Mouse (Mus musculus) lung, embryonic 14.5 days (tissue): Measurements from ENCODE around the gene Mycbpap. TPM values are rescaled to one million over a fixed set of nuclear protein-coding genes. Genes with fewer than 3 reads are reported as not detected.

Experiments
- ATAC-seq: fragments of 200-750 bp; cut with Nextera tagmentation; 2 replicates; pipeline ENCODE4 v1.8.0; 2017; ENCODE audit warnings: mild to moderate bottlenecking, moderate TSS enrichment, moderate library complexity; ENCODE audit not compliant: insufficient read depth
- DNase-seq: peaks from one replicate; pipeline ENCODE4 v3.0.0-alpha.2; 2015
- H3K27ac ChIP-seq: fragments of 300-500 bp; sonication (generic); 2 replicates; pipeline ENCODE4 v1.5.1; 2014; ENCODE audit warnings: low read depth, mild to moderate bottlenecking, moderate library complexity
- H3K27me3 ChIP-seq: fragments of 300-500 bp; sonication (generic); 2 replicates; pipeline ENCODE4 v1.6.1; 2014; ENCODE audit warnings: low read length, control low read depth; ENCODE audit not compliant: insufficient read depth
- H3K36me3 ChIP-seq: fragments of 300-500 bp; sonication (generic); 2 replicates; pipeline ENCODE4 v1.6.1; 2014; ENCODE audit warnings: control low read depth; ENCODE audit not compliant: insufficient read depth
- H3K4me1 ChIP-seq: fragments of 300-500 bp; sonication (generic); 2 replicates; pipeline ENCODE4 v1.6.1; 2014; ENCODE audit warnings: antibody characterized with exemption, control low read depth; ENCODE audit not compliant: insufficient read depth
- H3K4me2 ChIP-seq: fragments of 300-500 bp; sonication (generic); 2 replicates; pipeline ENCODE4 v1.6.1; 2014; ENCODE audit warnings: mild to moderate bottlenecking
- H3K4me3 ChIP-seq: fragments of 300-500 bp; sonication (generic); 2 replicates; pipeline ENCODE4 v1.5.1; 2014; ENCODE audit warnings: low read depth, low read length
- H3K9ac ChIP-seq: fragments of 300-500 bp; sonication (generic); 2 replicates; pipeline ENCODE4 v1.6.1; 2014
- H3K9me3 ChIP-seq: fragments of 300-500 bp; sonication (generic); 2 replicates; pipeline ENCODE4 v1.6.1; 2016; ENCODE audit warnings: low read depth, low read length, control low read depth
- CTCF ChIP-seq: IDR thresholded peaks from 2 replicates; pipeline ENCODE4 v1.5.1; 2016; ENCODE audit warnings: antibody characterized with exemption, low read depth
- WGBS: fragments of 180-500 bp; shearing (Covaris S2); extraction: QIAGEN DNeasy Blood & Tissue Kit; methylation state at CpG from one replicate; pipeline ENCODE4 v1.1.7; 2014; 5-methylcytosine and 5-hydroxymethylcytosine counted together
- polyA plus RNA-seq: library from polyadenylated mRNA; unstranded; fragments of >200 nt; fragmentation: Nextera tagmentation; extraction: Ambion mirVana; gene quantifications from 2 replicates; pipeline ENCODE4 v1.2.1, GENCODE M21; 2014

Mycbpap gene
- polyA plus RNA-seq, 1 experiment from 2014 or later: 3.2 TPM

- no peak for DNase-seq
- TF ChIP-seq CTCF: no peak
- 85% methylated on average over 11 of the region's 11 CpGs for WGBS
- no peak overlapping the region for H3K4me3 ChIP-seq
- 0 out of 2 replicates have a peak, but pooled peaks cover 5% of the 10 kb centered on the region for H3K27me3 ChIP-seq
- H3K4me1 ChIP-seq: no peaks in the 10 kb centered on the region
- no peak overlapping the region for H3K4me2 ChIP-seq
- no peaks in the 10 kb centered on the region for H3K9me3 ChIP-seq
- no peak for ATAC-seq
- H3K9ac ChIP-seq: no peak overlapping the region
- no peaks in the 10 kb centered on the region for H3K36me3 ChIP-seq
- no peak overlapping the region for H3K27ac ChIP-seq
These were observed 38.8 kb downstream of the Mycbpap start for GRCm38 (mm10) chr11:94482738-94483137.

DNA sequence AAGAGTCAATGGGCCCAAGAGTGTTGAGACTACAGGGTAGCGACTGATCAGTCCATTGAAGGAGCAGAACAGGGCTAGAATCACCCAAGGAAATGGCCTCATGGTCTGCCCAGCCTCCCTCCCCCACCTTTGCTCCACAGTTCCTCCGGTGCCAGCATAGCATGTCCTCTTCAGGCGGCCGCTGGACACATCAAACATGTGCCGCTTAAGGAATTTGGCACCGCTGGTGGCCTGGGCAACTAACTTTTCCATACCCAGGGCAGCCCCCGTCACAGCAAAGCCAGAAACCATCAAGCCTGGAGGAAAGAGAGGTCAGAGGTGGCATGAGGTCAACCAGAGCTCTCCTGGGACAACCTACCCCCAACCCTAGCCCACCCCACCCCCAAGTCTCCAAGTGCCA lies 39.6 kb downstream of the Mycbpap start:
- DNase-seq: no peak
- 0 out of 2 replicates have a peak, but pooled peaks cover 3% of the 10 kb centered on the region for H3K27me3 ChIP-seq
- H3K36me3 ChIP-seq: no peaks in the 10 kb centered on the region
- H3K4me1 ChIP-seq: no peaks in the 10 kb centered on the region
- WGBS: 90% methylated on average over 7 of the region's 7 CpGs
- no peak overlapping the region for H3K4me3 ChIP-seq
- H3K9ac ChIP-seq: no peak overlapping the region
- ATAC-seq: no peak
- H3K27ac ChIP-seq: no peak overlapping the region
- H3K4me2 ChIP-seq: no peak overlapping the region
- TF ChIP-seq CTCF: no peak
- H3K9me3 ChIP-seq: no peaks in the 10 kb centered on the region

DNA sequence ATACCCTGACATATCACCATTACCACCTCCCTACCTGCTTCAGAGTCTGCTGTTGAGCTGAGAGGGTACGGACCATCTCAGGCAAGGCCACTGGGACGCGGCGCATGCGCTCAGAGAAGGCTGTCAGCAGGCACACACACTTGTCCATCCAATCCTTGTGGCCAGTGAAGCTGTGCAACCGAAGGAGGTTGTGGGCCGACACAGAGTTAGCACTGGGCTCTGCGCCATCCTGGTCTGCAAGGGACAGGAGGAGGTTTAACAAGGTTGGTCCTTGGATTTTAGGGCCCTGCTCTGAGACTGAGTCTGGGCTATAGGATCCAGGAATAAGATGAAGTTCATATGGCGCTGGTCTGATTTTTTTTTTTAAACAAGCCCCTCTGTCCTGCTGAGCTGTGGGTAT lies 41.2 kb downstream of the Mycbpap start:
- no peak for DNase-seq
- H3K27ac ChIP-seq: no peak overlapping the region
- H3K9ac ChIP-seq: no peak overlapping the region
- no peak overlapping the region for H3K4me2 ChIP-seq
- H3K9me3 ChIP-seq: no peaks in the 10 kb centered on the region
- H3K27me3 ChIP-seq: peaks cover under 1% of the 10 kb centered on the region
- ATAC-seq: no peak
- H3K36me3 ChIP-seq: no peaks in the 10 kb centered on the region
- 84% methylated on average over 9 of the region's 9 CpGs for WGBS
- no peak for TF ChIP-seq CTCF
- H3K4me3 ChIP-seq: no peak overlapping the region
- no peaks in the 10 kb centered on the region for H3K4me1 ChIP-seq

DNA sequence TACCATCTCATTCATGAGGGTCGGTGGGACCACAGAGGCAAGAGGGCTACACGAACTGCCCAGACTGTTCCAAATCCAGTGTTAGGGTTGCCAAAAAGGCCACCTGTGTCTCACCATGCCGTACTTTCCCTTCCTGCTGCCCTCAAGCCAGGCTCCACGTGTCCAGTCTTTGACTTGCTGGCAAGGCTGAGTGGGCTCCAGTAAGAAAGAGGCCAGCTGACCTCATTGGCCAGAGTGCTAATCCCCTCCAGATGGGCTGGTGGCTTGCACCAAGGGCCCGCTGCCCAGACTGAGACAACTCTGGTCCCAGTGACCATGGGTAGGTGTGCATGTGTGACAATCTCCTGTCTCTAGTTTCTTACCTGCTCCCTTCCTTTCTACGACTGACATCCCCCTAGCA lies 43.9 kb downstream of the Mycbpap start:
- H3K4me3 ChIP-seq: no peak overlapping the region
- ATAC-seq (no peak), DNase-seq (no peak)
- no peak overlapping the region for H3K4me2 ChIP-seq
- H3K9me3 ChIP-seq: no peaks in the 10 kb centered on the region
- peaks cover 25% of the 10 kb centered on the region for H3K27me3 ChIP-seq
- H3K9ac ChIP-seq: no peak overlapping the region
- WGBS: 74% methylated on average over 6 of the region's 6 CpGs
- no peak overlapping the region for H3K27ac ChIP-seq
- H3K4me1 ChIP-seq: peaks cover 9% of the 10 kb centered on the region; the same call in 1 of the 2 replicates
- H3K36me3 ChIP-seq: no peaks in the 10 kb centered on the region
- no peak for TF ChIP-seq CTCF

GRCm38 (mm10) chr11:94475722-94476121 lies 45.8 kb downstream of the Mycbpap start:
- Histone ChIP-seq H3K4me2 (no peak overlapping the region), H3K36me3 (no peaks in the 10 kb centered on the region), H3K9me3 (no peaks in the 10 kb centered on the region), H3K4me1 (peaks cover 16% of the 10 kb centered on the region; the same call in 1 of the 2 replicates), H3K4me3 (no peak overlapping the region), H3K27me3 (peaks cover 36% of the 10 kb centered on the region), H3K9ac (no peak overlapping the region), H3K27ac (no peak overlapping the region)
- 18% methylated on average over 11 of the region's 11 CpGs for WGBS
- ATAC-seq: no peak
- peak; percentile 11 for DNase-seq
- no peak for TF ChIP-seq CTCF

DNA sequence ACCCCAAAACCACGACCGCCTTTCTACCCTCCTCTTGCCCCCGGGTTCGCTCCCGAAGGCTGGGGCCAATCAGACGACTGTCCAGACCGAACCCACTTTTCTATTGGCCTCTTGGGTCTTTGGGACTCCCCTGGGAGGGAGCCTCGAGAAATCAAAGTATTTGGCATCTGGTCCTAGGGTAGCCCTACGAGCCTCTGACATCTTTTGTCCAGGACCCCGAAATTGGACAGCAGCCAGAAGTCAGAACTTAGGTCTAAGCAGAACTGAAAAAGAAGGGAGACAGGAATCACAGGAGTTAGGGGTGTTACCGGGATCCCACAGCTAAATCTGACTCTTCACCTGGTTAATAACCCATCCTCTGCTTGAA lies 47.0 kb downstream of the Mycbpap start:
- ATAC-seq (no peak), DNase-seq (peak; percentile 83)
- peak overlapping the region; percentile 92 for H3K4me2 ChIP-seq
- peak overlapping the region; percentile 91 for H3K27ac ChIP-seq
- no peaks in the 10 kb centered on the region for H3K9me3 ChIP-seq
- peak overlapping the region; percentile 77; the same call in 1 of the 2 replicates for H3K9ac ChIP-seq
- 3% methylated on average over 11 of the region's 11 CpGs for WGBS
- TF ChIP-seq CTCF: no peak
- H3K36me3 ChIP-seq: no peaks in the 10 kb centered on the region
- peak overlapping the region; percentile 72 for H3K4me3 ChIP-seq
- H3K27me3 ChIP-seq: peaks cover 36% of the 10 kb centered on the region
- peaks cover 19% of the 10 kb centered on the region for H3K4me1 ChIP-seq

DNA sequence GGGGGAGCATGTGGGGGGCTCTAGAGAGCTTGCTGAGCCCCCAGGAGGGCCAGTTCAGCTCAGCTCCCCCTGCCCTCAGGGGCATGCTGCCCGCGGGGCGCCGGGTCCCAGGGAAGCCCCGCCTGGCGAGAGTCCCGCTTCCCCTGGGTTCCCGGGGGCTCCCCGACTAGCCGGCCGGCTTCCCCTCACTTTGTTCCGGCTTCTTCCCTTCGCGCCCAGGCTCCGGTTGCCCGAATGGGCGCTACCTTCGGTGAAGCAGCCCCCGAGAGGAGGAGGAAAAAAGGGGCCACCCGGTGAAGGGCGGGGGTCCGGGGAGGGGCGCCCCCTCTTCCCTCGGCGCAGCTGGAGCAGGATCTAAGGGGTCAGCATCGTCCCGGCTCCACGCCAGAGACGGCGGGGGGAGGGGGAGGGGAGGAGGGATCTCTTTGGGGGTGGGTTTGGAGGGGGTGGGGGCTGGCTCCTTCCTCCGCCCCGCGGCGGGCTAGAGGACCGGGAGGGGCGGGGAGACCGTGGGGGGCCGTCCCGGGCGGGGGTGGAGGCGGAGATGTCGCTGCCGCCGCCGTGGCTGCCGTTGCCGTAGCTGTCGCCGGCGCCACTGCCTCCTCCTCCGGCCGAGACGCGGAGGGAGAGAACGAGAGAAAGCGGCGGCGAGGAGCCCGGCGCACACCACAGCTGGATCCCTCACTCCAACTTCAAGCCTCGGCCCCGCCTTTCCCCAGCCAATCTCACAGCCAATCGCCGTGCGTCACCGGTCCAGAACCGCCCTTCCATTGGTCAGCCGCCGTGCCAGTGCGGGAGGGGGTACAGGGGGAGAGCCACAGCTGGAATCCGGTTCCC lies 47.6 kb downstream of the Mycbpap start, which contains the start of gene Cacna1g:
Cacna1g (minus strand) TSS at position 492 of the 837 bp plus-strand sequence.
- H3K36me3 ChIP-seq: no peaks in the 10 kb centered on the region
- H3K9ac ChIP-seq: peak within 1 kb of the TSS; percentile 77
- peak within 1 kb of the TSS; percentile 91 for H3K27ac ChIP-seq
- peaks cover 25% of the 10 kb centered on the region for H3K4me1 ChIP-seq
- H3K4me2 ChIP-seq: peak within 1 kb of the TSS; percentile 92
- peaks cover 36% of the 10 kb centered on the region for H3K27me3 ChIP-seq
- H3K4me3 ChIP-seq: peak within 1 kb of the TSS; percentile 72
- H3K9me3 ChIP-seq: no peaks in the 10 kb centered on the region
- 1% methylated on average over 56 of the region's 71 CpGs for WGBS
- no peak for TF ChIP-seq CTCF
- ATAC-seq (peak; percentile 89), DNase-seq (peak; percentile 94)
